Mouse (Mus musculus): ENCODE measurements around the gene Dnaja3. TPM values are rescaled to one million over a fixed set of nuclear protein-coding genes. Genes with fewer than 3 reads are reported as not detected.
A peak's percentile ranks its signal among the peaks of the same experiment; 100 is the strongest.
"Not testable (repeated sequence)": the region's sequence is repeated elsewhere in the genome, so short reads cannot be mapped to it uniquely, and the experiment has no call there.

Gene Dnaja3
- total and polyA plus RNA-seq, 2 experiments from 2014 or later, result 49.6 to 52.9 TPM

GRCm38 (mm10) chr16:4683581-4684456, 44.0 kb downstream of the Dnaja3 start:
- H3K36me3 ChIP-seq (ENCODE audit: insufficient read depth, low read length), result peaks cover 6% of the 10 kb centered on the region; the same call in 1 of the 2 replicates
- ATAC-seq, result peak; percentile 92
- H3K4me1 ChIP-seq (ENCODE audit: insufficient read depth, low read length), result 0 out of 2 replicates have a peak, but pooled peaks cover 7% of the 10 kb centered on the region
- peak overlapping the region; percentile 82 for H3K9ac ChIP-seq (replicated peaks; ENCODE audit: low read length)
- DNase-seq (ENCODE audit: low spot score), result peak; percentile 98
- under 1% methylated on average over 54 of the region's 54 CpGs for WGBS
- H3K27ac ChIP-seq, result peak overlapping the region; percentile 82
- H3K27me3 ChIP-seq (ENCODE audit: insufficient read depth, low read length), result no peaks in the 10 kb centered on the region
- TF ChIP-seq CTCF (IDR thresholded peaks at IDR 0.05; ENCODE audit: low read depth), result no peak
- peak overlapping the region; percentile 98 for H3K4me2 ChIP-seq (ENCODE audit: low read depth, low read length)
- no peaks in the 10 kb centered on the region for H3K9me3 ChIP-seq (ENCODE audit: low read length)
- peak overlapping the region; percentile 94 for H3K4me3 ChIP-seq (ENCODE audit: low read length)

- Histone ChIP-seq H3K4me3 (ENCODE audit: low read length) (peak overlapping the region; percentile 94), H3K9ac (replicated peaks; ENCODE audit: low read length) (peak overlapping the region; percentile 82), H3K4me2 (ENCODE audit: low read depth, low read length) (peak overlapping the region; percentile 98), H3K4me1 (ENCODE audit: insufficient read depth, low read length) (0 out of 2 replicates have a peak, but pooled peaks cover 7% of the 10 kb centered on the region), H3K27me3 (ENCODE audit: insufficient read depth, low read length) (no peaks in the 10 kb centered on the region), H3K9me3 (ENCODE audit: low read length) (no peaks in the 10 kb centered on the region), H3K27ac (peak overlapping the region; percentile 82), H3K36me3 (ENCODE audit: insufficient read depth, low read length) (peaks cover 9% of the 10 kb centered on the region; the same call in 1 of the 2 replicates)
- TF ChIP-seq CTCF (IDR thresholded peaks at IDR 0.05; ENCODE audit: low read depth), result no peak
- 1% methylated on average over 9 of the region's 9 CpGs for WGBS
- ATAC-seq (no peak), DNase-seq (ENCODE audit: low spot score) (no peak)
These were observed 44.6 kb downstream of the Dnaja3 start for GRCm38 (mm10) chr16:4684457-4684791.

- H3K9ac ChIP-seq (replicated peaks; ENCODE audit: low read length); H3K9me3 ChIP-seq (ENCODE audit: low read length); DNase-seq (ENCODE audit: low spot score); H3K4me2 ChIP-seq (ENCODE audit: low read depth, low read length); H3K27ac ChIP-seq; H3K27me3 ChIP-seq (ENCODE audit: insufficient read depth, low read length); H3K4me1 ChIP-seq (ENCODE audit: insufficient read depth, low read length); ATAC-seq; H3K4me3 ChIP-seq (ENCODE audit: low read length): not testable (repeated sequence)
- WGBS, result 98% methylated on average over 4 of the region's 4 CpGs
- peak; percentile 22 for TF ChIP-seq CTCF (IDR thresholded peaks at IDR 0.05; ENCODE audit: low read depth)
- peaks cover 47% of the 10 kb centered on the region for H3K36me3 ChIP-seq (ENCODE audit: insufficient read depth, low read length)
These were observed 49.6 kb downstream of the Dnaja3 start for GRCm38 (mm10) chr16:4689371-4689770.

GRCm38 (mm10) chr16:4701211-4701610, 61.4 kb downstream of the Dnaja3 start:
- no peak for DNase-seq (ENCODE audit: low spot score)
- H3K9ac ChIP-seq (replicated peaks; ENCODE audit: low read length), result no peak overlapping the region
- no peak for TF ChIP-seq CTCF (IDR thresholded peaks at IDR 0.05; ENCODE audit: low read depth)
- no peak overlapping the region for H3K4me3 ChIP-seq (ENCODE audit: low read length)
- no peak overlapping the region for H3K4me2 ChIP-seq (ENCODE audit: low read depth, low read length)
- H3K4me1 ChIP-seq (ENCODE audit: insufficient read depth, low read length), result no peaks in the 10 kb centered on the region
- H3K27me3 ChIP-seq (ENCODE audit: insufficient read depth, low read length), result no peaks in the 10 kb centered on the region
- no peak for ATAC-seq
- H3K9me3 ChIP-seq (ENCODE audit: low read length), result no peaks in the 10 kb centered on the region
- H3K36me3 ChIP-seq (ENCODE audit: insufficient read depth, low read length), result peaks cover 76% of the 10 kb centered on the region
- no peak overlapping the region for H3K27ac ChIP-seq
- WGBS, result 93% methylated on average over 3 of the region's 3 CpGs

DNA sequence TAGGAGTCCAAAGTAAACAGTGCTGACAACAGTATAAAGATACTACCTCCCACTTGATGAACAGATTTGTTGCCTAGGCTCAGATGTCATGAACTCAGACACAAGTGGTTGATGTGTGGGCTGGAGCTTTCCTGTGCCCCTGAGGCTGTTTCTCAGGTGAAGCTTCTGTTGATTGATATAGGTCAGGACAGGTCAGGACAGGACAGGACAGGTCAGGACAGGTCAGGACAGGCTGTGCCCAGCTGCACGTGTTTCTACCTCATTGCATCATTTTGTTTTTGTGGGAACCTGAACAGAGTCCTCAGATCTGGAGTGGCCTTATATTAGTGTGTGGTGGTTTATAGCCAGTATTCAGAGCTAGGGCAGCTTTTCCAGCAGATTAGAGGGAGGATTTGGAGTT, 62.9 kb downstream of the Dnaja3 start:
- Histone ChIP-seq H3K4me3 (ENCODE audit: low read length) (no peak overlapping the region), H3K4me1 (ENCODE audit: insufficient read depth, low read length) (no peaks in the 10 kb centered on the region), H3K9me3 (ENCODE audit: low read length) (no peaks in the 10 kb centered on the region), H3K27me3 (ENCODE audit: insufficient read depth, low read length) (no peaks in the 10 kb centered on the region), H3K9ac (replicated peaks; ENCODE audit: low read length) (no peak overlapping the region), H3K27ac (no peak overlapping the region), H3K36me3 (ENCODE audit: insufficient read depth, low read length) (peaks cover 78% of the 10 kb centered on the region), H3K4me2 (ENCODE audit: low read depth, low read length) (no peak overlapping the region)
- no peak for TF ChIP-seq CTCF (IDR thresholded peaks at IDR 0.05; ENCODE audit: low read depth)
- DNase-seq (ENCODE audit: low spot score) (no peak), ATAC-seq (no peak)
- 67% methylated on average over 1 of the region's 1 CpGs for WGBS

DNA sequence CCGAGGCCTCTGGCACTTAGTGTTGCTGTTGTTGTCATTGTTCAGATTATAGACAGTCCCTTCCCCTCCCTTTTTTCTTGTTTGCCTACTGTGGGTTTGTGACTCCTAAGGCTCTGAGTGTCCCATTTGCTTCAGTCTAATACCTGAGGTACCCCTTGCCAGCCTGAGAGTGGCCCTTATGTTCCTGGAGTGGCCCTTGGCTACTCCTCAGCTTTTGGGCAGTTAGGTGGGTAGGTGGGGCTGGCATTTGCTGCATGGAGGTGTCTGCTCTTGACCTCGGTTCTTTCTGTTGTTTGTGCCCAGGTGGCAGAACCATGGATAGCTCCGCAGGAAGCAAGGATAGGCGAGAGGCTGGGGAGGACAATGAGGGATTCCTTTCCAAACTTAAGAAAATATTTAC, 65.8 kb downstream of the Dnaja3 start:
- no peak overlapping the region for H3K4me3 ChIP-seq (ENCODE audit: low read length)
- no peak for ATAC-seq
- no peaks in the 10 kb centered on the region for H3K9me3 ChIP-seq (ENCODE audit: low read length)
- H3K9ac ChIP-seq (replicated peaks; ENCODE audit: low read length), result no peak overlapping the region
- H3K27ac ChIP-seq, result no peak overlapping the region
- peaks cover 66% of the 10 kb centered on the region for H3K36me3 ChIP-seq (ENCODE audit: insufficient read depth, low read length)
- H3K27me3 ChIP-seq (ENCODE audit: insufficient read depth, low read length), result no peaks in the 10 kb centered on the region
- H3K4me2 ChIP-seq (ENCODE audit: low read depth, low read length), result no peak overlapping the region
- DNase-seq (ENCODE audit: low spot score), result no peak
- TF ChIP-seq CTCF (IDR thresholded peaks at IDR 0.05; ENCODE audit: low read depth), result no peak
- no peaks in the 10 kb centered on the region for H3K4me1 ChIP-seq (ENCODE audit: insufficient read depth, low read length)
- WGBS, result 59% methylated on average over 4 of the region's 4 CpGs

DNA sequence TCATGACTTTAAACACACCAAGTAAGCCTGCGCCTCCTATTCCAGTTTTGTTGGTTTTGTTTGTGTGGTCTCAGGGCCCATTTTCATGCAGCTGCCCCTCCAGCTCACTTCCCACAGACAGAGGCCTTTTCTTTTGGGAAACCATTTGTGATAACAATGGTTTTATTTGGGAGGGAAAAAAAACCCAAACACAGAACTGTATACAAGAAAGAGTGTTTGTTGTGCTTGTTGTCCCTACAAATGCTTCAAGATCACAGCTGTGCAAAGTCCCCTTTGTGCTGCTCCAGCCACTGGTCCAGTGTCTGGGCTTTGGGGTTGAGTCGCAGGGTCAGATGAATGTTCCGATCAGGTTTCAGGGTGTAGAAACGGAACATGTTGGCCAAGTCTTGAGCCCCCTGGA, 71.4 kb downstream of the Dnaja3 start:
- Histone ChIP-seq H3K9ac (replicated peaks; ENCODE audit: low read length) (no peak overlapping the region), H3K27me3 (ENCODE audit: insufficient read depth, low read length) (no peaks in the 10 kb centered on the region), H3K27ac (no peak overlapping the region), H3K9me3 (ENCODE audit: low read length) (no peaks in the 10 kb centered on the region), H3K4me2 (ENCODE audit: low read depth, low read length) (no peak overlapping the region), H3K4me3 (ENCODE audit: low read length) (no peak overlapping the region), H3K4me1 (ENCODE audit: insufficient read depth, low read length) (no peaks in the 10 kb centered on the region), H3K36me3 (ENCODE audit: insufficient read depth, low read length) (peaks cover 32% of the 10 kb centered on the region)
- ATAC-seq (no peak), DNase-seq (ENCODE audit: low spot score) (no peak)
- 87% methylated on average over 4 of the region's 4 CpGs for WGBS
- no peak for TF ChIP-seq CTCF (IDR thresholded peaks at IDR 0.05; ENCODE audit: low read depth)

All from hindbrain, postnatal 0 days (tissue).